In genomic region chr5:129545787-129546186, GRCm38 (mm10) we compare ENCODE assay signal across 16 mouse cellular contexts. TPM values are rescaled to one million over a fixed set of nuclear protein-coding genes. Genes with fewer than 3 reads are reported as not detected.
DNase-seq lines count a peak whose midpoint lies in the region; ATAC-seq and TF ChIP-seq lines count a peak whose summit lies in the region.
"Had no signal": no experiment of that assay in that cellular context is flagged by ENCODE, and none has a peak within 500 bp of the region (broad histone marks: within the 10 kb centered on the region; RNA-seq: fewer than 3 reads in every experiment).

No protein-coding gene starts in this region.

- H3K4me2 ChIP-seq in kidney, embryonic 15.5 days, result no peak overlapping the region
- H3K4me2 ChIP-seq in limb, embryonic 14.5 days (replicated peaks; ENCODE audit: low read depth, low read length, severe bottlenecking), result no peak overlapping the region
- H3K4me2 ChIP-seq: limb, embryonic 12.5 days; lung, embryonic 15.5 days; midbrain, embryonic 12.5 days had no signal

- H3K4me1 ChIP-seq in kidney, embryonic 15.5 days, result no peaks in the 10 kb centered on the region
- no peaks in the 10 kb centered on the region for H3K4me1 ChIP-seq in limb, embryonic 14.5 days (ENCODE audit: control insufficient read depth, insufficient read depth, low read length)
- no peaks in the 10 kb centered on the region for H3K4me1 ChIP-seq in limb, embryonic 10.5 days
- H3K4me1 ChIP-seq: heart, embryonic 10.5 days; limb, embryonic 12.5 days; lung, embryonic 15.5 days; midbrain, embryonic 12.5 days had no signal

- DNase-seq in kidney, adult 18-20 months, result no peak
- DNase-seq in limb, embryonic 14.5 days (ENCODE audit: low spot score), result peak; percentile 22
- no peak for DNase-seq in limb, embryonic 10.5 days (ENCODE audit: low spot score)
- peak; percentile 85 for DNase-seq in brain, adult 2 months (ENCODE audit: low read depth, low spot score)
- peak; percentile 30 to 54 for DNase-seq in kidney, postnatal 4 days
- no peak for DNase-seq in yolk sac, embryonic 10.5 days (ENCODE audit: low spot score)
- DNase-seq: adrenal gland, postnatal 14 days; cerebellum, adult 11 months; gastrocnemius, postnatal 10 days; heart, postnatal 36 days had no signal

- TF ChIP-seq POLR2A in limb, embryonic 14.5 days (IDR thresholded peaks at IDR 0.05; ENCODE audit: borderline replicate concordance, extremely low read depth, insufficient read depth, insufficient read length), result no peak

- H3K36me3 ChIP-seq in kidney, embryonic 15.5 days, result peaks cover 97% of the 10 kb centered on the region
- peaks cover 95% of the 10 kb centered on the region for H3K36me3 ChIP-seq in limb, embryonic 14.5 days (ENCODE audit: control insufficient read depth, insufficient read depth, low read length)
- H3K36me3 ChIP-seq in limb, embryonic 10.5 days, result peaks cover 99% of the 10 kb centered on the region

- no peaks in the 10 kb centered on the region for H3K27me3 ChIP-seq in kidney, embryonic 15.5 days
- no peaks in the 10 kb centered on the region for H3K27me3 ChIP-seq in limb, embryonic 14.5 days (ENCODE audit: control insufficient read depth, insufficient read depth, low read length)
- no peaks in the 10 kb centered on the region for H3K27me3 ChIP-seq in limb, embryonic 10.5 days (ENCODE audit: low read depth, poor library complexity, severe bottlenecking)
- H3K27me3 ChIP-seq: CH12.LX; limb, embryonic 12.5 days; lung, embryonic 15.5 days; midbrain, embryonic 12.5 days had no signal

- 0 out of 2 replicates have a peak overlapping the region, but pooled peaks have one; percentile 28 for H3K27ac ChIP-seq in kidney, embryonic 15.5 days
- no peak overlapping the region for H3K27ac ChIP-seq in limb, embryonic 14.5 days (replicated peaks; ENCODE audit: low read depth, low read length)
- no peak overlapping the region for H3K27ac ChIP-seq in limb, embryonic 10.5 days
- H3K27ac ChIP-seq: heart, embryonic 10.5 days; limb, embryonic 12.5 days; lung, embryonic 15.5 days; midbrain, embryonic 12.5 days had no signal

- H3K4me3 ChIP-seq in kidney, embryonic 15.5 days (replicated peaks), result no peak overlapping the region
- H3K4me3 ChIP-seq in limb, embryonic 14.5 days (replicated peaks; ENCODE audit: low read length), result no peak overlapping the region
- H3K4me3 ChIP-seq in limb, embryonic 10.5 days, result no peak overlapping the region
- H3K4me3 ChIP-seq: heart, embryonic 10.5 days; limb, embryonic 12.5 days; lung, embryonic 15.5 days; midbrain, embryonic 12.5 days had no signal

- ATAC-seq in kidney, embryonic 15.5 days (replicated peaks; ENCODE audit: low FRiP score), result no peak
- ATAC-seq in limb, embryonic 14.5 days (ENCODE audit: low FRiP score, low read depth), result no peak

- H3K9me3 ChIP-seq in kidney, embryonic 15.5 days (replicated peaks), result no peaks in the 10 kb centered on the region
- no peaks in the 10 kb centered on the region for H3K9me3 ChIP-seq in limb, embryonic 14.5 days (ENCODE audit: control insufficient read depth, low read length)
- H3K9me3 ChIP-seq in limb, embryonic 10.5 days (replicated peaks), result no peaks in the 10 kb centered on the region
- H3K9me3 ChIP-seq: heart, embryonic 10.5 days; limb, embryonic 12.5 days; lung, embryonic 15.5 days; midbrain, embryonic 12.5 days had no signal

- H3K9ac ChIP-seq in kidney, embryonic 15.5 days, result no peak overlapping the region
- no peak overlapping the region for H3K9ac ChIP-seq in limb, embryonic 14.5 days (ENCODE audit: low read depth, low read length, severe bottlenecking)
- H3K9ac ChIP-seq: limb, embryonic 12.5 days; lung, embryonic 15.5 days; midbrain, embryonic 12.5 days had no signal

- WGBS in kidney, embryonic 15.5 days, result 70% methylated on average over 9 of the region's 9 CpGs
- 70% methylated on average over 9 of the region's 9 CpGs for WGBS in limb, embryonic 14.5 days
- 96% methylated on average over 9 of the region's 9 CpGs for WGBS in limb, embryonic 10.5 days

RNA-seq across cellular contexts. Expression of gene Mmp17, which starts 38.2 kb away (rescaled TPM):
- polyA plus RNA-seq in kidney, embryonic 15.5 days (2015; fragmentation: Nextera tagmentation; extraction: Ambion mirVana), result 3.9 and 4.1 TPM in 2 replicates
- 2.4 and 2.8 TPM in 2 replicates for polyA plus RNA-seq in limb, embryonic 14.5 days (2012; rRNA removed)
- polyA plus RNA-seq in limb, embryonic 14.5 days (2014; fragmentation: Nextera tagmentation; extraction: Ambion mirVana), result 1.5 and 1.9 TPM in 2 replicates
- 1.4 and 1.5 TPM in 2 replicates for polyA plus RNA-seq in limb, embryonic 10.5 days (2016; fragmentation: Nextera tagmentation; extraction: Ambion mirVana)

RNA-seq across cellular contexts. Expression of gene Sfswap, which starts 44.8 kb away (rescaled TPM):
- 45.6 and 46.3 TPM in 2 replicates for polyA plus RNA-seq in kidney, embryonic 15.5 days (2015; fragmentation: Nextera tagmentation; extraction: Ambion mirVana)
- polyA plus RNA-seq in limb, embryonic 14.5 days (2012; rRNA removed), result 168 and 178 TPM in 2 replicates
- 53.8 and 62.5 TPM in 2 replicates for polyA plus RNA-seq in limb, embryonic 14.5 days (2014; fragmentation: Nextera tagmentation; extraction: Ambion mirVana)
- 54.4 and 57.5 TPM in 2 replicates for polyA plus RNA-seq in limb, embryonic 10.5 days (2016; fragmentation: Nextera tagmentation; extraction: Ambion mirVana)

Comparison
In these comparisons a context has a peak if more than half of its experiments do, and no peak if none do; other contexts are left out.
1. DNase-seq: peak in limb, embryonic 14.5 days (single experiment), brain, adult 2 months (single experiment) and kidney, postnatal 4 days (2 of 2); none in kidney, adult 18-20 months (single experiment), limb, embryonic 10.5 days (single experiment) and yolk sac, embryonic 10.5 days (single experiment).